13 mouse cellular contexts compared by ENCODE assay signal in the genomic region with DNA sequence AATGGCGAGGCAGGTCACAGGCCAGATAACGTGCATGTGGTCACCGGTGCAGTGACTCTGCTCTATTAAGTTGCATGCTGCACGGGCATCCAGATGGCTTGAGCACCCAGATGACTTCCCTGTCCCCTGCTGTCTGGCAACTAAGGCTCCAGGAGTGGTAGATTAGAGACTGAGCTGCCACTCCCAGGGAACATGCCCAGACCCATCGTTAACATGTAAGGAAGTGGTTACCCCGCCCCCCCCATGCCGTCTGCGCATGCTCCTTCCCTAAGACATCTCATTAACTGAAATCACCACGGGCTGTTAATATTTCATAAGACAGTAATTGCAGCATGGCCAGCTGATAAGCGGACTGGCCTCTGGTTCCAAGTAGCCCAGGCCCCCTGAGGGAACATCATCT. TPM values are rescaled to one million over a fixed set of nuclear protein-coding genes. Genes with fewer than 3 reads are reported as not detected.
DNase-seq lines count a peak whose midpoint lies in the region; ATAC-seq lines count a peak whose summit lies in the region.
"Had no signal": no experiment of that assay in that cellular context is flagged by ENCODE, and none has a peak within 500 bp of the region (broad histone marks: within the 10 kb centered on the region; RNA-seq: fewer than 3 reads in every experiment).

No protein-coding gene starts in this region.

- no peak overlapping the region for H3K4me3 ChIP-seq in forebrain, embryonic 15.5 days
- H3K4me3 ChIP-seq: erythroblast, embryonic 14.5 days; liver, embryonic 13.5 days had no signal

- peak; percentile 49 for ATAC-seq in megakaryocyte, adult 5-6 weeks (ENCODE audit: poor library complexity, severe bottlenecking)
- ATAC-seq in forebrain, embryonic 15.5 days (replicated peaks): no peak

- H3K27ac ChIP-seq in forebrain, embryonic 15.5 days (replicated peaks): no peak overlapping the region
- H3K27ac ChIP-seq: liver, embryonic 13.5 days had no signal

- no peaks in the 10 kb centered on the region for H3K4me1 ChIP-seq in forebrain, embryonic 15.5 days

- no peak overlapping the region for H3K9ac ChIP-seq in forebrain, embryonic 15.5 days (replicated peaks)
- H3K9ac ChIP-seq: liver, embryonic 13.5 days had no signal

- no peak overlapping the region for H3K4me2 ChIP-seq in forebrain, embryonic 15.5 days (replicated peaks)
- H3K4me2 ChIP-seq: liver, embryonic 13.5 days had no signal

- DNase-seq in heart, adult 11 months: peak; percentile 95
- DNase-seq in heart, postnatal 25 days (ENCODE audit: low spot score): no peak
- peak; percentile 73 for DNase-seq in urinary bladder, postnatal 14 days (ENCODE audit: low spot score)
- no peak for DNase-seq in urinary bladder, adult 2 months (ENCODE audit: low spot score)
- DNase-seq in thymus, adult 18-20 months: no peak
- DNase-seq in frontal cortex, postnatal 36 days (ENCODE audit: low spot score in 2 of 2): no peak
- DNase-seq: cerebellum, postnatal 36 days; gastrocnemius, postnatal 14 days; kidney, adult 18-20 months; liver, embryonic 13.5 days had no signal

- 85% methylated on average over 10 of the region's 10 CpGs for WGBS in forebrain, embryonic 15.5 days

- H3K9me3 ChIP-seq in forebrain, embryonic 15.5 days: no peaks in the 10 kb centered on the region
- H3K9me3 ChIP-seq: liver, embryonic 13.5 days had no signal

- intact Hi-C loops in heart, postnatal 25 days (cut with DNase I): no loop called here

- no peaks in the 10 kb centered on the region for H3K27me3 ChIP-seq in forebrain, embryonic 15.5 days

- no peaks in the 10 kb centered on the region for H3K36me3 ChIP-seq in forebrain, embryonic 15.5 days
- H3K36me3 ChIP-seq: liver, embryonic 13.5 days had no signal

RNA-seq across cellular contexts. Expression of a gene that starts 0.8 kb away (rescaled TPM):
- under 1 TPM; 0.55 to 0.56 TPM for total RNA-seq in heart, postnatal 25 days (2021)
- 0.90 and 1.5 TPM in 2 replicates for polyA plus RNA-seq in urinary bladder, adult 2 months (2012; rRNA removed)
- total RNA-seq in megakaryocyte, adult 5-6 weeks (2015): 15.2 and 20.7 TPM in 2 replicates
- 33.5 and 35.8 TPM in 2 replicates for total RNA-seq in megakaryocyte, adult 5-6 weeks (2017)
- polyA plus RNA-seq in forebrain, embryonic 15.5 days (2015; fragmentation: Nextera tagmentation; extraction: Ambion mirVana): 2.6 and 2.8 TPM in 2 replicates

RNA-seq across cellular contexts. Expression of a gene that starts 7.1 kb away (rescaled TPM):
- 10 to 100 TPM in 1 of 2 experiments, 1 to 10 TPM in 1; 9.7 to 11.1 TPM for total RNA-seq in heart, postnatal 25 days (2021)
- polyA plus RNA-seq in urinary bladder, adult 2 months (2012; rRNA removed): 26.9 and 27.3 TPM in 2 replicates
- 9.1 and 12.3 TPM in 2 replicates for total RNA-seq in megakaryocyte, adult 5-6 weeks (2015)
- 12.2 and 15.8 TPM in 2 replicates for total RNA-seq in megakaryocyte, adult 5-6 weeks (2017)
- 35.0 and 37.1 TPM in 2 replicates for polyA plus RNA-seq in forebrain, embryonic 15.5 days (2015; fragmentation: Nextera tagmentation; extraction: Ambion mirVana)

RNA-seq across cellular contexts. Expression of a gene that starts 38.7 kb away (rescaled TPM):
- 100 to 1,000 TPM; 106 to 115 TPM for total RNA-seq in heart, postnatal 25 days (2021)
- 53.7 and 55.3 TPM in 2 replicates for polyA plus RNA-seq in urinary bladder, adult 2 months (2012; rRNA removed)
- 6.9 and 7.0 TPM in 2 replicates for total RNA-seq in megakaryocyte, adult 5-6 weeks (2015)
- 13.6 and 16.9 TPM in 2 replicates for total RNA-seq in megakaryocyte, adult 5-6 weeks (2017)
- 105 and 107 TPM in 2 replicates for polyA plus RNA-seq in forebrain, embryonic 15.5 days (2015; fragmentation: Nextera tagmentation; extraction: Ambion mirVana)

Comparison
In these comparisons a context has a peak if more than half of its experiments do, and no peak if none do; other contexts are left out.
1. DNase-seq: peak in heart, adult 11 months (single experiment) and urinary bladder, postnatal 14 days (single experiment); none in heart, postnatal 25 days (single experiment), urinary bladder, adult 2 months (single experiment), thymus, adult 18-20 months (0 of 2) and frontal cortex, postnatal 36 days (0 of 2).
2. RNA of a gene that starts 0.8 kb away (total RNA-seq): 15.2 to 35.8 TPM in megakaryocyte, adult 5-6 weeks; 0.55 to 0.56 TPM in heart, postnatal 25 days; every median in the first group is over 10 times any median in the second.
3. RNA of a gene that starts 38.7 kb away (total RNA-seq): 106 to 115 TPM in heart, postnatal 25 days; 6.9 to 16.9 TPM in megakaryocyte, adult 5-6 weeks; every median in the first group is over 4 times any median in the second.